Mouse (Mus musculus): ENCODE measurements at regions not wholly inside any gene's neighbourhood (a gene's known extent, or its start where the extent isn't known, plus 50 kb on each side); places are given as distances from the start of the nearest gene placed in this dataset.

DNA sequence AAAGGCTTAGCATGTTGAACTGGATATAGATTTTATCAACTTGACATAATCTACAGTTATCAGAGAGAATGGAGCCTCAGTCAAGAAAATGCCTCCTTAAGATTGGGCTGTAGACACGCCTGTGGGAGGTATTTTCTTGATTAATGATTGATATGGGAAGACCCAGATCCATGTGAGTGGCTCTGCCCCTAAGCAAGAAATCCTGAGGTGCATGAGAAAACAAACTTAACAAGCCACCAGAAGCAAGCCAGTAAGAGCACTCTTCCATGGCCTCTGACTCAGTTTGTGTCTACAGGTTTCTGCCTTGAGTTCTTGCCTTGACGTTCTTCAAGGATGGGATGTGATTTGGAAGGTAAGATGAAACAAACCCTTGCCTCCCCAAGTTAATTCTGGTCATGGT is 91.2 kb downstream of the Zbtb18 start:
- dilution Hi-C loops (cut with MboI; ENCODE audit: extremely low pct_ligation_motif_present, extremely low pct_unique_long_range_greater_than_20kb, low sequenced_read_pairs) = no loop called here

GRCm38 (mm10) chr1:177545031-177545735 is 103.0 kb downstream of the Zbtb18 start:
- no peak for TF ChIP-seq POLR2A (IDR thresholded peaks at IDR 0.05; ENCODE audit: low read depth, low read length)
- TF ChIP-seq CHD1 (IDR thresholded peaks at IDR 0.05; ENCODE audit: low read depth, low read length) = no peak
- no peak for TF ChIP-seq MYC (IDR thresholded peaks at IDR 0.05; ENCODE audit: low read depth, low read length)
- no peak for TF ChIP-seq CHD2 (IDR thresholded peaks at IDR 0.05; ENCODE audit: low read length)
- no peak for TF ChIP-seq BHLHE40 (IDR thresholded peaks at IDR 0.05; ENCODE audit: low read depth, low read length)
- no peak for TF ChIP-seq ZC3H11A (IDR thresholded peaks at IDR 0.05; ENCODE audit: low read depth, low read length)
- Histone ChIP-seq H3K27me3 (replicated peaks) (no peaks in the 10 kb centered on the region), H3K4me3 (replicated peaks in 1 of 3; ENCODE audit: low read depth in 2 of 3, low read length in 2 of 3, poor library complexity in 1 of 3) (no peak overlapping the region), H3K79me2 (replicated peaks; ENCODE audit: control insufficient read depth, extremely low read depth, insufficient read depth, poor library complexity, severe bottlenecking) (no peaks in the 10 kb centered on the region), H3K4me2 (ENCODE audit: insufficient read depth, low read depth, poor library complexity, severe bottlenecking) (no peak overlapping the region), H3K36me3 (replicated peaks in 1 of 2; ENCODE audit: control insufficient read depth in 1 of 2, insufficient read depth in 1 of 2, low read length in 1 of 2) (no peaks in the 10 kb centered on the region), H3K9me3 (replicated peaks; ENCODE audit: low read length) (no peaks in the 10 kb centered on the region), H3K4me1 (ENCODE audit: control insufficient read depth in 1 of 2, insufficient read depth in 2 of 2) (no peaks in the 10 kb centered on the region), H3K9ac (ENCODE audit: insufficient read depth, low read depth) (no peak overlapping the region), H3K27ac (ENCODE audit: insufficient read depth, low read depth) (no peak overlapping the region)
- no peak for DNase-seq (ENCODE audit: extremely low read depth)
- in situ Hi-C loops (cut with MboI; ENCODE audit: low pct_ligation_motif_present, low pct_unique_long_range_greater_than_20kb, low sequenced_read_pairs) = no loop called here
- dilution Hi-C loops (cut with MboI; ENCODE audit: extremely low pct_ligation_motif_present, extremely low pct_unique_long_range_greater_than_20kb, low sequenced_read_pairs) = no loop called here

More for the DNA sequence above, 91.2 kb downstream of the Zbtb18 start:
- TF ChIP-seq KAT2A (IDR thresholded peaks at IDR 0.05; ENCODE audit: insufficient replicate concordance, low read length) (no peak), MXI1 (IDR thresholded peaks at IDR 0.05; ENCODE audit: low read depth, low read length) (no peak), ZNF384 (IDR thresholded peaks at IDR 0.05; ENCODE audit: low read depth, low read length) (no peak), NELFE (IDR thresholded peaks at IDR 0.05; ENCODE audit: low read depth, low read length) (no peak), USF2 (conservative IDR thresholded peaks at IDR 0.05; ENCODE audit: low read depth, low read length) (no peak), ETS1 (conservative IDR thresholded peaks at IDR 0.05; ENCODE audit: low read depth, low read length) (no peak), MAFK (IDR thresholded peaks at IDR 0.05; ENCODE audit: insufficient replicate concordance, low read length) (no peak), SMC3 (IDR thresholded peaks at IDR 0.05; ENCODE audit: low read depth, low read length) (no peak), TCF12 (IDR thresholded peaks at IDR 0.05; ENCODE audit: low read depth, low read length) (no peak), SIN3A (IDR thresholded peaks at IDR 0.05; ENCODE audit: low read length) (no peak), MAX (IDR thresholded peaks at IDR 0.05; ENCODE audit: low read length) (no peak), RAD21 (IDR thresholded peaks at IDR 0.05; ENCODE audit: low read depth, low read length) (no peak)
- no peak overlapping the region for H3K27ac ChIP-seq (ENCODE audit: insufficient read depth, low read depth)
- no peak for DNase-seq (ENCODE audit: extremely low read depth)
- H3K9me3 ChIP-seq (replicated peaks; ENCODE audit: low read length) = no peaks in the 10 kb centered on the region
- H3K4me3 ChIP-seq (replicated peaks in 1 of 3; ENCODE audit: low read depth in 2 of 3, low read length in 2 of 3, poor library complexity in 1 of 3) = no peak overlapping the region
- no peak overlapping the region for H3K4me2 ChIP-seq (ENCODE audit: insufficient read depth, low read depth, poor library complexity, severe bottlenecking)
- H3K27me3 ChIP-seq (replicated peaks) = no peaks in the 10 kb centered on the region
- H3K36me3 ChIP-seq (replicated peaks in 1 of 2; ENCODE audit: control insufficient read depth in 1 of 2, insufficient read depth in 1 of 2, low read length in 1 of 2) = no peaks in the 10 kb centered on the region
- H3K9ac ChIP-seq (ENCODE audit: insufficient read depth, low read depth) = no peak overlapping the region
- in situ Hi-C loops (cut with MboI; ENCODE audit: low pct_ligation_motif_present, low pct_unique_long_range_greater_than_20kb, low sequenced_read_pairs) = no loop called here
- H3K79me2 ChIP-seq (replicated peaks; ENCODE audit: control insufficient read depth, extremely low read depth, insufficient read depth, poor library complexity, severe bottlenecking) = no peaks in the 10 kb centered on the region
- H3K4me1 ChIP-seq (ENCODE audit: control insufficient read depth in 1 of 2, insufficient read depth in 2 of 2) = no peaks in the 10 kb centered on the region

Measured in CH12.LX (cell line).